Mouse (Mus musculus) kidney, adult 9 months (tissue): Measurements from ENCODE around the gene Cox19.
A peak's percentile ranks its signal among the peaks of the same experiment; 100 is the strongest.
"Not testable (repeated sequence)": the region's sequence is repeated elsewhere in the genome, so short reads cannot be mapped to it uniquely, and the experiment has no call there.

Experiments used
- DNase-seq: peaks from one replicate; pipeline ENCODE4 v3.0.0; 2022

Cox19 gene

DNA sequence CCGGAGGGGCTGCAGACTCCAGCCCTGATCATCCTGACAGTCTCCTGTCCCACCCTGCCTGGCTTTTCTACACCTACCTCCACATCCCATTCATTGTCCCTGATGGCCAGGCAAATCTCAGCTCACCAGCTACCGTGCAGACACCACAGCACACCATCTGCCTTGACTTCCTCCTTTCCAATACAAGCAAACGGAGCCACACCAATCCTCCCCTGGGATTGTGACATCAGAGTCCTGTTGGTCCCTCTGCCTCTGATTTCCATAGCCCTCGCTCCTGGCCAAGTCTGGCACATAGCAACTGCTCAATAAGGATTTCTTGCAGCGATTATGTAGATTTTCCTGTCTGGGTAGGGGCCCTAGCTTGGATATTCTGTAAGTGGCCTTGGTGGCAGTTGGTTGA is at the start of gene Cox19:
Gene Cox19, minus strand, starts transcription at position 285 of the 400 bp plus-strand sequence.
- no peak for DNase-seq

DNA sequence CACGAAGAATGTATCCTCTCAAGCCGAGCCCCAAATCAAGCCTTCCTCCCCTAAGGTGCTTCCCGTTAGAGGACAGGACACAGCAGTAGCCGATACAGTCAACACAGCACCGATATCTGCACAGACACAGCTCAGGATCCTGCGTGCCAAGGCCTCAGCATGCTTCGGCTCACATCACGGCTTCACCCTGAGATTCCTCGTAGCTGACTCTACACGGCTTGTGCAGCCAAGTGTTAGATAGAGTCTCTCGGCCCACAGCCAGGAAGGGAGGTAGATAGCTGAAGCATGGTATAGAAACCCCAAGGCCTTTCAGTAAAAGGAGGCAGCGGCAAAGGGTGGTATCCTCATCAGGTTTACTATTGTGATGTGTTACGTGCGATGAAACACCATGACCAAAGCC is 48.8 kb upstream of the Cox19 start:
- DNase-seq, result no peak

DNA sequence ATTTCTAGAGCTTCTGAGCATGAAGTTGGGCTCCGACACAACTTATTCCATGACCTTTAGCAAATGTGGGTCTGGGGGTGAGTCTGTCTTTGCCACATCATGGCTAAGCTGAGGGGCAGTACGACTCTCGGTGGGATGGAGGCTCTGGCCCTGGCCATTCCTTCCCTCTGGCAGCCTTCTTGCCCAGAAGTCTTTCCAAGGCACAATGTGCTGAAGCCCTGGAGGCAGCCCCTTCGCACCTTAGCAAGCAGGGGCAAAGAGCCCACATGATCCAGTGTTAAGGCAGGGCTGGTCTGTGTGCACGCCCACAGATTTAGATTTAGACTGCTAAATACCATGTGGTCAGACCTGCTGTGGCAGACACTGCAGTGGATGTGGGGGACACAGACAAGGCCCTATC is 47.6 kb upstream of the Cox19 start:
- no peak for DNase-seq

DNA sequence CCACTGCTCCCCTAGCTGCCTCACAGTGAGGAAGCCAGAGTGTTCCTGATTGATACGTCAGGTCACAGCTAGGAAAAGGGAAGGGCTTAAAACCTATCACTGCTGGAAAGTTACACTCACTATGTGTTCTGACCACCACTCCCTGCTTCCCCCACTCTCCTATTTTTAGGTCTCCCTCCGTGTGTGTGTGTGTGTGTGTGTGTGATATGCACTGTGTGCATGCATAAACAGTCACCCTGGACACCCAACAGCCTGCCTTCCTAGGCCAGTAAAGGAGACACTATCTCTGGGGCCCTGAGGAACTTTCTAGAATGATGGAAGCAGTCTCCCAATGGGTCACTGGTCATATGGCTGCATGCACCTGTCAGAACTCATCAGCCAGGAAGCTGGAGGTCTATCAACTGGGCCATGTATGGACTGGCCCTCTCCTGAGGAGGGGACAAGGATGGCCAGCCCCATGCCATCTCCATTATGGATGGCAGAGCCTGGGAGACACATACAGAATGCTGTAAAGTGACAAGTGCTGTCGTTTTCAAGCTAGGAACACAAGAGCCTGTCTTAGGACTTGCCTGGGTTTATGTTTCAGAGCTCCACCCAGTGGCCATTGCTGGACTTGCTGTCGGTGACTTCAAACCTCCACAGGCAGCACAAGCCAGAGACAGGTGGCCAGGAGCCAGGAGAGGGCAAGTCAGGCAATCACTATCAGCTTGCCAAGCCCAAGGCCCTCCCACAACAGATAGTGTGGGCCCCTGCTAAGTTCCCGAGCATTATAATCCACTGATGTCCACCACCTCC is 46.9 kb upstream of the Cox19 start:
- DNase-seq, result peak; percentile 98

DNA sequence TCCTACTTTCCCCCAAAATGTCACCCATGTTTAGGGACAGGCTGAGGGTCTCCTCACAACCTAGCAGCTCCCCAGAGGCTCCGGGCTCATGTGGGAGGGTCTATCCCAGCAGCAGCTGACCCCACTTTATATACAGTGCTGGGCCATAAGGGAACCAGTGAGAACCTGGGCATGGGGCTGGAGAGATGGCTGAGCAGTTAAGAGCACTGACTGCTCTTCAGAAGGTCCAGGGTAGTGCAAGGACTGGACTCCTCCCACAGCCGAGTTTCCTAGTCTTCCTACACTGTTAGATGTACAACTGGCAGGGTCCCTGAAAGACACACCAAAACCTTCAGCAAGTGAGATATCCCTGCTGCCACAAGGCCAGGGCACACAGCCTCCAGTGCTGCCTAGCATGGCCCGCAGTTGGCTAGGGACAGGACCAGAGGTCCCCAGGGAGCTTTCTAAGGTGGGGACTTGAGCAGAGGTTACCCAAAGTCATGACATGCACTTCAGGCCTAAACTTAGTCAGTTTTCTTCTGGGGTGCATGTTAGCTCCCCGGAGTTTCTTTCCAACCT is 46.2 kb upstream of the Cox19 start:
- DNase-seq, result no peak

DNA sequence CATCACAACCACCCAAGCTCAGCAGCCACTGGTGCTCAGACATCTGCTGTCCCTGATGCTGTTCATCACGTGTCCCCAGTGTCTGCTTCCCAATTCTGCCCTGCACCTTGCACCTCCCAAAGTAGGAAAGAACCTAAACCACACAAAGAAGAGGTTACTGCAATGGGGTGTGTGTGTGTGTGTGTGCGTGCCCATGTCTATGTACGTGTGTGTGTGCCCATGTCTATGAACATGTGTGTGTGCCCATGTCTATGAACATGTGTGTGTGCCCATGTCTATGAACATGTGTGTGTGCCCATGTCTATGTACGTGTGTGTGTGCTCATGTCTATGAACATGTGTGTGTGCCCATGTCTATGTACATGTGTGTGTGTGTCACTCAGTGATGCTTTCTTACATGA is 44.3 kb upstream of the Cox19 start:
- DNase-seq, result no peak

DNA sequence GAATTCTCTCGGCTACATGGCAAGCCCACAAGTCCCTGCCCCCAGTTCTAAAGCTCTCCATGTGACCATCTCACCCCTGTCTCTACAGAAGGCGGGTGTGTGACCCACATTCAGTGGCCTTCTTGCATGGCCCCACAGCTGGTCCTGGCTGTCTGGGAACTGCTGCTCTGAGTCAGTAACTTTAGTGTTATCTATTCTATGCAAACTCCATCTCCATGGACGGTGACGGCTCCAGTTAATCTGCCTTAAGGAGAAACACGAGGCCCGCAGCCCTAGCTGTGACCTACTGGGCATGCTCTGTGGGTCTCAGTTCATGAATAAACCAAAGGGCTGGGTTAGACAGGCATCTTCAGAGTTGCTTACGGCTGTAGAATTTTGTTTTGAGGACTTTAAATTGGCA is 43.2 kb upstream of the Cox19 start:
- DNase-seq, result no peak

DNA sequence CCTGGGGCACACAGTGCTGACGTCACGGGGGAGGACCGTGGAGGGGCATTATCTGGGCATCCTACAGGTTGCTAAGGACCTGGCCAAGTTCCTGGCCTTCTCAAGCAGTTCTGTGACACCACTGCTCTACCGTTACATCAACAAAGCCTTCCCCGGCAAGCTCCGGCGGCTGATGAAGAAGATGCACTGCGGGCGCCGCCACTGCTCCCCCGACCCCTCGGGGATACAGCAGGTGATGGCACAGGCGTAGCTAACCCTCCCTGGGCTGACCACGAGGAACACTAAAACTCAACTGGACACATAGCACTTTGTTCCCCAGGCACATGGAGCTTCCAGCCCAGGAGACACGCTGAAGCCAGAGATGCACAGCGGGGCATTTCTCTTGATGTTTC is 42.0 kb upstream of the Cox19 start:
- no peak for DNase-seq

DNA sequence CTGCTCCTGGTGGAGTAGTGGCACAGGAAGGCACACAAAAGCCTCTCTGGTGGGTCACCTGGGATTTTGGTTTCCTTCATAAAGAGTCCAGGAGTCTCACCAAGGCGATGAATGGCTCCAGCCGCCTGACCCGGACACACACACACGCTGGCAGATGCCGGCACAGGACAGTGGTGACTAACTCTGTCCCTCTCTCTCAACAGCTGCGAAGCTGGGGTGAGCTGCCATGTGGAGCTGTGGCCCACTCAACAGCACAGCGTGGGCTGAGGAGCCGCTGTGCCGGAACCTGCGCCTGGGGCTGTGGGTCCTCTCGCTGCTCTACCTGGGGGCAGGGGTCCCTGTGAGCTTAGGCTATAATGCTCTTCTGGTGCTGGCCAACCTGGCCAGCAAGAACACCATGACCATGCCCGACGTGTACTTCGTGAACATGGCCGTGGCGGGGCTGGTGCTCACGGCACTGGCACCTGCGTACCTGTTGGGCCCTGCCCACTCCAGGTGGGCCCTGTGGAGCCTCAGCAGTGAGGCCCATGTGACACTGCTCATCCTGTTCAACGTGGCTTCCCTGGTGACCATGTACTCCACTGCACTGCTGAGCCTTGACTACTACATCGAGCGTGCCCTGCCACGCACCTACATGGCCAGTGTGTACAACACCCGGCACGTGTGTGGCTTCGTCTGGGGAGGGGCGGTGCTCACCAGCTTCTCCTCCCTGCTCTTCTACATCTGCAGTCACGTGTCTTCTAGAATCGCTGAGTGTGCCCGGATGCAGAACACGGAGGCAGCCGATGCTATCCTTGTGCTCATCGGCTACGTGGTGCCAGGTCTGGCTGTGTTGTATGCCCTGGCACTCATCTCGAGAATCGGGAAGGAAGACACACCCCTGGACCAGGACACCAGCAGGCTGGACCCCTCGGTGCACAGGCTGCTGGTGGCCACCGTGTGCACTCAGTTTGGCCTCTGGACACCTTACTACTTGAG is 41.3 kb upstream of the Cox19 start:
- no peak for DNase-seq

DNA sequence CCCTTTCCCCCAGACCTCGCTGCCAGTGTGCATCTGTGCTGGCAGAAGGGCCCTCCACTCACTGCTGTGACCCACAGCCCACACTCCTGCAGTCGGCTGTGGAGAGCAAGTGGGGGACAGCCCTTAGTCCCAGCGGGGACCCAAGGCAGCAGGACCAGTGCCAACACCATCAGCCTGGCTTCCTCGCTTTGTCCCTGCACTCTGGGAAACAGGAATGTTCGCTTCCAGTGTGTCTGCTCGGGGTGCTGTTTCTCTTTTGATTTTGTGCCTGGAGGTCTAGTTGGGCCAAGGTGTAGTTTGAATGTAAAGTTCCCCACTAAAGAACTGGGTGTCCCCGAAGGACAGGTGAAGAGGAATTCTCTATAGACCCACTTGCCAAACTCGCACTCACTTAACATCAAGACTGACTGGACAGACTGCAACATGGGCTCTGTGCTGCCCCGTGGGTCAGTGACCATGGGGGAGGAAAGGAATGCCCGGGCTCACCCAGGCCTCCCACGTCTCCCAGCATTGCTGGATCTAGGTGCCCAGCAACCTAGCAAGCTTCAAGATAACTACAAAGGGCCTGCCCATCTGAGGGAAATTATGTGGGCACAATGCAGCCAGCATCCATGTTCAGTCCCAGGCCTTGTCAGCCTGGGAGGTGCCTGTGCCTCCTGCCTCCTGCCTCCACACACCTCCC is 40.2 kb upstream of the Cox19 start:
- DNase-seq, result no peak

DNA sequence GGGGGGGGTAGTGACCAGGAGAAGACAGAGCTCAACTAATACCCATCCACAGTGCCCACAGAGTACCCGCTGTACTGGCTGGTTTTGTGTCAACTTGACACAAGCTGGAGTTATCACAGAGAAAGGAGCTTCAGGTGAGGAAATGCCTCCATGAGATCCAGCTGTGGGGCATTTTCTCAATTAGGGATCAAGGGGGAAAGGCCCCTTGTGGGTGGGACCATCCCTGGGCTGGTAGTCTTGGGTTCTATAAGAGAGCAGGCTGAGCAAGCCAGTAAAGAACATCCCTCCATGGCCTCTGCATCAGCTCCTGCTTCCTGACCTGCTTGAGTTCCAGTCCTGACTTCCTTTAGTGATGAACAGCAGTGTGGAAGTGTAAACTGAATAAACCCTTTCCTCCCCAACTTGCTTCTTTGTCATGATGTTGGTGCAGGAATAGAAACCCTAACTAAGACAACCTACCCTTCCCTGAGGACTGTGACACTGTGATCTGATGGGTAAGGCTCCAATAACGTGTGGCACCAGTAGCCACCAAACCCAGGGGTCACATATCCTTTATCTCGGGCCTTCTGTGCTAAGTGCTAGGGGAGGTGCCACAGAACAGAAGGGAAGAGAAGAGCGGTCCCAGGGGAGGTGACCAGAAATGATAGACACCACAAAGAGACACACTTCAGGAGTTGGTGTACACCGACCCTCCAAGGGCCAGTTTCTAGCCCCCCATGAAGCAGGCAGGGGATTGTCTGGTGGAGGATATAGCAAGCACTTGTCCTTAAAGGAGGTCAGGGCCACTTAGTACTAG is 39.3 kb upstream of the Cox19 start:
- DNase-seq, result not testable (repeated sequence)

DNA sequence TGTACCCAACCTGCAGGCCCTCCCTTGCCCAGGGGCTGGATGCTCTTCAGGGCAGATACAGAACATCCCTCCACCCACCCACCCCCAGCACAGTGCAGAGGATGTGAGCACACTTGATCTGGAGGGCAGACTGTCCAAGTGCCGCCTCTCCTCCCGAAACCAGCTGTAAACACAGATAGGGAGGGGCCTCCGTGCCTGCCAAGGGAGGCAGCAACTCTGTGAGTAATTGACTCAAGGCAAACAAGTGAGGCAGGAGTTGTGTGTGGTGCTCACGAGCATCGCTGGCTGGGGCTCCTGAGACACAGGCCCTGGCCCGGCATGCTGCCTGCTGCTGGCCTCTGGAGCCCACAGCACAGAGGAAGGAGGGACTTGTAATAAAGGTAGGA is 38.5 kb upstream of the Cox19 start:
- peak; percentile 49 for DNase-seq

DNA sequence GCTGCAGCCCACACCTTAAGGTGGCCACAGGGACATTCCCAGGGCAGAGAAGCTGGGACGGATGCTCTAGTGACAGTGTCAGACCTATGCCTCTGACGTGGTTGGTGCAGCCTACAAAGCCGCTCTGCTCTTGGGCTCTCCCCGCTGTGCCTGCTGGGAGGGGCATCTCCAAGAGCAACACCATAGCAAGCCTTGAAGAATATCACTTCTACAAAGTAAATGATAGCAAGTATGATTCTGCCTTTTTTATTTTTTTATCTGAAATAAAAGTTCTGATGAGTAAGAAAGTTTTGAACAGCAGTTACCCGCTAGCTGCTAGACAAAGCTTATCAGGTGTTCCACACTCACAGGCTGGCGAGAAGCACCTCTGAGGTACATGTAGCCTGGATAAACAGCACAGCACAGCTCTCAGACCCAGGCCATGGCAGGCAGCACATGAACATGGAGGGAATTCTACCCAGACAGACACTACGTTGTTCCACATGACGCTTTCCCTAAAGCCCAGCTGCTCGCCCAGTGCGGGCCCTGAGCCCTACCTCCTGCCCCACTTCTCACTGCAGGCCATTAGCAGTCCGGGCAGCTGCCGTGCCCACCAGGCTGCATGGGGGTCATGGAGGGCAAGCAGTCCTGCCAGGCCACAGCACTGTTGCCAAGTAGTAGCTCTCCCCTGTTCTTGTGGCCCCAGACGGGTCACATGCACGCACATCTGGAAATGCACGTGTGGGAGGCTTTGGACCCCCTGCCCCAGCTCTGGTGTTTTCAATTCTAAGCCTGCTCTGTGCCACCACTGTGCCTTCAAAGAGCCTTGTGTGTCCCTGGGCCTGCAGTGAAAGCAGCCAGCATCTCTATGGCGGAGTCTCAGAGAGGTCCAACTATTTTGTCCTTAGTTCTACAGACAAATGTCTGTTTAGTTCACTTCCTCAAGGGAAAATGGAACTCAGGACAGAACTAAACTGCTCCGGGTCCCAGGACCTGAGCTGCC is 37.8 kb upstream of the Cox19 start:
- no peak for DNase-seq

DNA sequence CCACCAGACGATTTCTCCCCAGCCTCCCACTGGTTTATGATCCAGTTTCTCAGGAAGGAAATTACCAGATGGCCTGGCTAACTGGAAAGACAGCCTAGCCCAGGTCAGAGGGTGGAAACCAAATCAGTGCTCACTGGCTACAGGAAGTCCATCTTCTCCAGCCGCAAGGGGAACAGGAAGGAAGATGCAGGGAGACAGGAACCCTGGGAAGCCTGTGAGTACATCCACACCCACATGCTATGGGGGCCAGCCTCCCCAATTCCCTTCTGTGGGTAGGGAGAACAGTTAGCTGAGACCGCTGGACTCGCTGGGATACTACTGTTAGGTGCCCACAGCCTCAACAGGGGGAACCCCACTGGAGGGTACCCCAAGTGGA is 37.0 kb upstream of the Cox19 start:
- DNase-seq, result peak; percentile 60

DNA sequence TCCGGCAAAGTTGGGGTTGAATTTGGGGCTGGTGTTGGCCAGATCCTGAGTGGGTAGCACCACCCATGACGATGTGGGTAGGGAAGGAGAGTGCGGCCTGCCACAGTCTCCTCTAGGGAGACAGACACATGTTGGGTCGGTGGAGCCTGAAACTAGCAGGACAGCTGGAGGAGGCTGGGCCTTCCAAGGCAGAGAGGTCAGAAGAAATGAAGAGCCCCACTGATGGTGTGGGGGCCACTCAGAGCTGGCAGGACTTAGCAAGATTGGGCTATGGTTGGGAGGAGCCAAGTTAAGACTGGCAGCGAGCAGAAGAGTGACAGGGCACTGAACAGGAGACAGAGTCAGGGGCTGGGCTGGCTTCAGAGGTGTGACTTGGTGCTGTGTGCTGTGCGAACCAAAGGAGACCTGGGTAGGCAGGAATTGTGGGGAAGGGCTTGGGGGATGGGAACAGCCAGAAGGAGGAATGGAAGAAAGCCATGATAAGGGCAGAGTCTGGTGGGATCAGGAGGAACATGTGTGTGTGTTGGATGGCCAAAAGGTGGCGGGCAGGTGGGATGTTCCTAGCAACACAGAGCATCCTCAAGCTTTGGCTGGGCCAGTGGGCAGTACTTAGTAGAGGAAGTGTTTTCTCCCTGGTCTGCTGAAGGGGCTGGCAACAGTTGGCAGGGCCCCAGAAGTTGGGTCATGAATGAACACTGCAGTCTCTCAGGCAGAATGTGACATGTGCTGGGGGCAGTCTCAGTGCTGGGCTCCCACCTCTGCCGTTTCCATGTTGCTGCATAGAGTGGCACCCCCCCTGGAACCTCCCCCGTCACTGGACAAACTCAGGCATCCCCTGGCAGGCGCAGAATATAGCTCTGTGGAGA is 36.3 kb upstream of the Cox19 start:
- no peak for DNase-seq

DNA sequence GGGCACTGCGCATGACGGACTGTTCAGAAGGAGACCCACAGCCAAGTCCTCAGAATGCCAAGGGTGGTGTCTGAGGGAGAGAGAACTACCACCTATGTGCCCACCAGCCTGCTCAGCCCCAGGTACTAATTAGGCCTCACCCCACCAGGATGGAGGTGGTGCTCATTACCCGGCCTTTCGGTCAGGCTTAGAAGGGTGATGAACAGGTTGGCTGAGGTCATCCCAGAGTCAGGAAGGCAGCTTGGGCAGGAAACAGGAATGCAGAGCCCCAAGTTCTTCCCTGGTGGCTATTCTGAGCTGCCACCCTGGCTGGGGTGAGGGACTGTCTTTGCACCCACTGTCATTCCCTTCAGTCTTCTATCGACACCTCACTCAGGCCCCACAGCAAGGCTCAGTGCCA is 34.8 kb upstream of the Cox19 start:
- no peak for DNase-seq

DNA sequence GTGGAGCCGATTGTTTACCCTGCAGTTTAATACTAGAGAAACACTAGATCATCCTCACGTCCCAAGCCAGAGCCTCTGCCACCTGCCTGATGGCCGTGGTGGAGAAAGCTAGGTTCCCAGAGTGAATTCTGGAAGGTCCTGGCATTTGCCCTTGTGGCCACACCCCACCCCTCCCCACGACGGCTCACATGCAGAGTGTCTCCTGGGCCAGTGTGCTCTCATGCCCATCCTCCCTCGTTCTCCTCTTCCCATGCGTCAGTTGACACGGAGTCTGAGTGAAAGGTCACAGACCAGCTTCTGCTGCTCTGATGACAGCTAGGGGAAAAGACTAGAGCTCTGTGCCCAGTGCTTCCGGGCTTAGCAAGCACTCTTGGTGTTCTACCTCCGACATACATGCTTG is 33.3 kb upstream of the Cox19 start:
- peak; percentile 80 for DNase-seq

DNA sequence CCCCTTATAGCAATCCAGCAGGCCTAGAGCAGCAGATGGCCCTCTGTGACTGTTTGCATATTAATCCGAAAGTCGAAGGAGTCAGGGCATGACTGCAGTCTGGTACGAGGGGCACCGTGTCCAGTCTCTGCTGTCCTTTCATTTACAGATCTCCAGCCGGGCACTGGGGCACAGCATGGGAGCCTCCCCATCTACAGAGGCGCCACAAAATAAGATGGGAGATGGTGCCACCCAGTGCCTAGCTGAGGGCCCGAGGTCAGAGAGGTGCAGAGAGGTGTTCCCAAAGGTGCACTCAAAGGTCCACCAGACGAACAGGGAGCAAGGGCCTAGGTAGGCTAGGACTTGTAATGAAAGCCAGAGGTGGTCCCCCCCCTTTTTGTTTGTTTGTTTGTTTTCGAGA is 32.0 kb upstream of the Cox19 start:
- no peak for DNase-seq

DNA sequence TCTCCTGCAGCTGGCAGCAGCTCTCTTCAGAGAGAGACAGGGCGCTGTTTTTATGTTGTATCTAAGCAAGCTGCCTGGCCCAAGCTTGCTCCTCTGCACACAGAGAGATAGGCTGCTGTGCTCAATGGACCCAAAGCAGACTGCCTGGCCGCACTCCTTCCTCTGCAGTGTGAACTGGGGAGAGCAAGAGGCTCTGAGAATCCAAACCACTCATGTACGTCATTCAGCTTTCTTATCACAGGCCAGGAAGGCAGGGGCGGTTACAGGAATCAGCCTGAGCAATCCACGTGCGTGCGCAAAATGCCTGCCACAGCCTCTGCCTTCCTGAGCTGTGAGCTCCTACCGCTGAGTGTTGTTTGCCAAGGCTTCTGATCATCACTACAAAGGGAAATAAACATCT is 31.5 kb upstream of the Cox19 start:
- peak; percentile 71 for DNase-seq
